Mouse (Mus musculus): ENCODE measurements at regions not wholly inside any gene's neighbourhood (a gene's known extent, or its start where the extent isn't known, plus 50 kb on each side); places are given as distances from the start of the nearest gene placed in this dataset.

DNA sequence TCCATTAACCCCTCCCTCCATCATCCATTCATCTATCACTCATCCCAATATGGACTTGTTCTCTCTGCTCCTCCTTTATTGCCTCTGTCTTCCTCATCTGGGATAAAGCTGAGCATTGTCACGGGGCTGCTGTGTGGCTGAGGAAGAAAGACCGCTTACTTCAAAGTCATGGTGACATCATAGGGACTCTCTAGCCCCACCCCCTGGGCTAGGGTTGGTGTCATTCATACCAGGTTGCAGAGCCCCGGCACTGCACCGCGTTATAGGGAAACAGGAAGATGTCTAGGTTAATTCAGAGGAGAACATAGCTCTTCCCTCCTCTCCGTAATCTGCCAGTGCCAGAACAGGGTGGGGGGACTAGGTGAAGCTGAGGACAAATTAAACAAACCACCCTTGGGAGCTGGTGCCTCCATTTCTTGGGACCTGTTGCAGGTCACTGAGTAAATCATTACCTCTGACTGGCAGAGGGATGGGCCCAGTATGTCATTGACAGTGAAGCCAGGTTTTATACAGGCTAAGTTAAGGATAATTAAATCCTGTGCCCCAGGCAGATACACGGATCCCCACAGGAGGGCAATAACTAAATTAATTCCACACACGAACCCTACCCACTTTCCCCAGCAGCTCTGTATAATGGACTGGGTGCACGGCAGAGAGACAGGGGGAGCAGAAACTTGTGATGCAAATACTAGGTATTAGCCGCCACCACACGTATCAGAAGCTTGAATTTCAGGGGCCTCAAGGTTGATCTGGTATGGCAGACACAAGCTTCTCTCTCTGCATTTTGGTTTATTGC is 57.5 kb downstream of the Irf2bp2 start:
- no peak for TF ChIP-seq CTCF (IDR thresholded peaks at IDR 0.05)
- no peak for TF ChIP-seq EP300 (IDR thresholded peaks at IDR 0.05; ENCODE audit: insufficient read depth, low read depth, low read length)

All from heart, adult 2 months (tissue).